Mouse (Mus musculus) embryonic stem cell, embryonic (primary cell): ENCODE data around the gene Med25.

Experiments
- CTCF ChIA-PET, 4 experiments: fragments of 300-600 bp in 2 of 4; fragments of 350-600 bp in 2 of 4; sonication (Branson Sonifier 250); formaldehyde crosslinking; loops; one replicate each; lab custom pipeline; 2022; ENCODE audit warnings: inconsistent platforms in 2 of 4; lab: Charles Lee
- POLR2A ChIA-PET, 4 experiments: fragments of 300-600 bp in 2 of 4; fragments of 350-600 bp in 2 of 4; sonication (Branson Sonifier 250); formaldehyde crosslinking; loops; one replicate each; lab custom pipeline; 2022; ENCODE audit warnings: antibody characterized with exemption in 4 of 4, inconsistent platforms in 1 of 4; lab: Charles Lee

The Med25 gene

GRCm38 (mm10) chr7:44836016-44836404 lies 56.5 kb downstream of the Med25 start:
- ChIA-PET CTCF (interaction anchor here in 2 of 4 experiments (0.8 to 1.3 kb wide), 2 partner anchors 11 kb away, joined by 3 to 4 read pairs; no protein-coding TSS in a partner anchor), POLR2A (interaction anchor here (0.6 to 52.0 kb wide), 14 partner anchors 0 to 140 kb away, joined by 3 to 2007 read pairs (median 4); partner anchors contain the start of genes Akt1s1 (in 2 of the 4), Atf5 (in 2 of the 4), Il4i1 (in 2 of the 4) and Nup62 (in 2 of the 4))

DNA sequence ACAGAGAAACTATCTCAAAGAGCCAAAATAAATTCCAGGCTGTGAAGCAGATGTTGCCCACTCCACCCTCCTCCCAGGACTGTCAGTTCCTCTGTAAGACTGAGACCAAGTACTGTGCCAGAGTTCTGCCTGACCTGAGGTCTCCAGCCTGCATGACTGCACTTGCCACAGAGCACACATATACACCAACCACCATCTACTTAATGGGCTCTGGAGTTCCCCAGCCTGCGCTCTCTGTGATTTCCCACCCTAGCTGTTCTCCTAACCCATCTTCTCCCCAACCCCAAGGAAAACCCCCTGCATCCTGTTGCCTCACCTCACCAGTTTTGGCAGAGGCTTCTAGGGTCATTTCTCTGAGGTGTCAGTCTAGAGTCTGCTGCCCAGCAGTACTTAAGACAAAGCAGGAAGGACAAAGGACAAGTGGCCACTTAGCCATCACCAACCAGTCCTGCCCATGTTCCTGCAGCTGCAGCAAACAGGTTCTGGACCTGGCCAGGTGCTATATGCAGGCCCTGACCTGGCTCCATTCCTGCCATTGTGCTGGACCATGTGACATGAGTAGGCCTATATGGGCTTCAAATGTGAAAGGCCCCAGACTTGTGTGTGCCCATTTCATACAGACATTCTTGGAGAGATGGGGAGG lies 57.0 kb downstream of the Med25 start:
- POLR2A ChIA-PET: interaction anchor here in 3 of 4 experiments (0.6 to 52.0 kb wide), 14 partner anchors 0 to 1105 kb away, joined by 3 to 2007 read pairs (median 8); partner anchors contain the start of genes Akt1s1 (in 2 of the 3), Atf5 (in 2 of the 3), Il4i1 (in 2 of the 3) and Nup62 (in 2 of the 3)

DNA sequence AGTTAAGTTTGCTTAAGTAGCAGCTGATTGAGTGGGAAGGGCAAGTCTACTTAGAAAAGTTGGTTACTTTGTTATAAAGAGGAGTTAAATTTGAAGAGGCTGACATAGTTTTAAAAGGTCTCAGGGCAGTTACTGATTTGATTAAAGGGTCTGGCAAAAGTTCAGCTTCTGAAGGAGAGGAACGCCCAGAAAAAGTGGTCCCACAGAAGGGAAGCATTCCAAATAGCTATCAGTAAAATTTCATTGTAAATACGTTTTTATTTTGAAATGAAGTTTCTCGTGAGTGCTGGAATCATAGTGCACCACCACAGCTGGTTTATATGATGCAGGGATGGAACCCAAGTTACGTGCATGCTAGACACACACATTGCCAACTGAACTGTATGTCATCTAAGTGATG lies 59.7 kb downstream of the Med25 start:
- ChIA-PET CTCF (interaction anchor here in 2 of 4 experiments (0.6 to 0.9 kb wide), 2 partner anchors 9 to 140 kb away, joined by 3 to 4 read pairs; no protein-coding TSS in a partner anchor), POLR2A (interaction anchor here (0.9 to 52.0 kb wide), 8 partner anchors 3 to 134 kb away, joined by 3 to 2007 read pairs (median 4); partner anchors contain the start of genes Il4i1 (in 3 of the 4), Nup62 (in 3 of the 4), Atf5 (in 2 of the 4) and Akt1s1 (in 1 of the 4))

More for the DNA sequence above, 57.0 kb downstream of the Med25 start:
- CTCF ChIA-PET: interaction anchor here in 1 of 4 experiments (1.0 kb wide), 1 partner anchor 11 kb away, joined by 3 read pairs; no protein-coding TSS in a partner anchor

DNA sequence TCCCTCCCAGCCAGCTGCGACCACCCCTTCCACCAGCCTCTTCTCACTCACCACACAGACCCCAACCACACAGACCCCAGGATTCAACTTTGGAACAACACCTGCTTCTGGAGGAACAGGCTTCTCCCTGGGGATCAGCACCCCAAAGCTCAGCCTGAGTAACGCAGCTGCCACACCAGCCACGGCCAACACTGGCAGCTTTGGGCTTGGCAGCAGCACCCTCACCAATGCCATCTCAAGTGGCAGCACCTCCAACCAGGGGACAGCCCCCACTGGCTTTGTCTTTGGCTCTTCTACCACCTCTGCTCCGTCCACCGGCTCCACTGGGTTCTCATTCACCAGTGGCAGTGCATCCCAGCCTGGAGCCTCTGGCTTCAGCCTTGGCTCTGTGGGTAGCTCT lies 63.8 kb downstream of the Med25 start:
- ChIA-PET CTCF (interaction anchor here in 1 of 4 experiments (0.5 to 5.1 kb wide), 6 partner anchors 10 to 180 kb away, joined by 3 to 28 read pairs (median 6); partner anchors contain the start of genes Atf5, Il4i1 and Nup62), POLR2A (interaction anchor here (0.6 to 52.0 kb wide), 30 partner anchors 7 to 524 kb away, joined by 3 to 2007 read pairs (median 5); partner anchors contain the start of genes Akt1s1 (in 3 of the 4), Atf5 (in 3 of the 4), Il4i1 (in 3 of the 4) and Nup62 (in 3 of the 4))

- CTCF ChIA-PET: interaction anchor here in 2 of 4 experiments (0.9 to 5.1 kb wide), 7 partner anchors 7 to 171 kb away, joined by 3 to 28 read pairs (median 6); partner anchors contain the start of genes Atf5 (in 2 of the 2), Il4i1 (in 1 of the 2) and Nup62 (in 1 of the 2)
These were observed 65.7 kb downstream of the Med25 start for GRCm38 (mm10) chr7:44826771-44827170.

More at GRCm38 (mm10) chr7:44826771-44827170, 65.7 kb downstream of the Med25 start:
- POLR2A ChIA-PET: interaction anchor here (0.6 to 52.0 kb wide), 35 partner anchors 7 to 630 kb away, joined by 3 to 2007 read pairs (median 4); partner anchors contain the start of genes Akt1s1 (in 4 of the 4), Il4i1 (in 4 of the 4), Nup62 (in 4 of the 4) and Tbc1d17 (in 4 of the 4)
